Mouse (Mus musculus): ENCODE measurements around the gene Tecpr2.

GRCm38 (mm10) chr12:110860293-110860692 lies 28.8 kb upstream of the Tecpr2 start:
- TF ChIP-seq CTCF (IDR thresholded peaks at IDR 0.05; ENCODE audit: borderline replicate concordance, insufficient read depth, low read length) = no peak
- no peak for TF ChIP-seq POLR2A (IDR thresholded peaks at IDR 0.05; ENCODE audit: low read depth, low read length)

Measured in embryonic fibroblast, embryonic 13.5 days (primary cell).